Mouse (Mus musculus) limb, embryonic 12.5 days (tissue): ENCODE measurements around the gene Ncoa3. TPM values are rescaled to one million over a fixed set of nuclear protein-coding genes. Genes with fewer than 3 reads are reported as not detected.

Experiments
- ATAC-seq: fragments of 200-750 bp; cut with Nextera tagmentation; 2 replicates; pipeline ENCODE4 v1.8.0; 2017; ENCODE audit warnings: low read depth, moderate TSS enrichment; ENCODE audit not compliant: insufficient number of reproducible peaks, insufficient read depth, low FRiP score, low TSS enrichment
- H3K27ac ChIP-seq: fragments of 300-500 bp; sonication (generic); 2 replicates; pipeline ENCODE4 v1.5.1; 2016; ENCODE audit warnings: mild to moderate bottlenecking, moderate library complexity
- H3K27me3 ChIP-seq: fragments of 300-500 bp; sonication (generic); 2 replicates; pipeline ENCODE4 v1.6.1; 2016; ENCODE audit warnings: mild to moderate bottlenecking, moderate library complexity
- H3K36me3 ChIP-seq: fragments of 300-500 bp; sonication (generic); 2 replicates; pipeline ENCODE4 v1.6.1; 2016; ENCODE audit warnings: mild to moderate bottlenecking, moderate library complexity
- H3K4me1 ChIP-seq: fragments of 300-500 bp; sonication (generic); replicated peaks from 2 replicates; pipeline ENCODE4 v1.6.1; 2016
- H3K4me2 ChIP-seq: fragments of 300-500 bp; sonication (generic); 2 replicates; pipeline ENCODE4 v1.6.1; 2016; ENCODE audit warnings: mild to moderate bottlenecking, moderate library complexity
- H3K4me3 ChIP-seq: fragments of 300-500 bp; sonication (generic); replicated peaks from 2 replicates; pipeline ENCODE4 v1.5.1; 2016; ENCODE audit warnings: mild to moderate bottlenecking
- H3K9ac ChIP-seq: fragments of 300-500 bp; sonication (generic); replicated peaks from 2 replicates; pipeline ENCODE4 v1.6.1; 2016; ENCODE audit warnings: mild to moderate bottlenecking, moderate library complexity
- H3K9me3 ChIP-seq: fragments of 300-500 bp; sonication (generic); 2 replicates; pipeline ENCODE4 v1.6.1; 2016; ENCODE audit warnings: mild to moderate bottlenecking, moderate library complexity
- WGBS: fragments of 180-500 bp; shearing (Covaris S2); methylation state at CpG from one replicate; pipeline ENCODE4 v1.1.7; 2016; 5-methylcytosine and 5-hydroxymethylcytosine counted together
- polyA plus RNA-seq: library from polyadenylated mRNA; unstranded; fragments of >200 nt; fragmentation: Nextera tagmentation; extraction: Ambion mirVana; gene quantifications from 2 replicates; pipeline ENCODE4 v1.2.1, GENCODE M21; 2016

The Ncoa3 gene
- polyA plus RNA-seq, 1 experiment from 2014 or later, result 13.4 TPM

DNA sequence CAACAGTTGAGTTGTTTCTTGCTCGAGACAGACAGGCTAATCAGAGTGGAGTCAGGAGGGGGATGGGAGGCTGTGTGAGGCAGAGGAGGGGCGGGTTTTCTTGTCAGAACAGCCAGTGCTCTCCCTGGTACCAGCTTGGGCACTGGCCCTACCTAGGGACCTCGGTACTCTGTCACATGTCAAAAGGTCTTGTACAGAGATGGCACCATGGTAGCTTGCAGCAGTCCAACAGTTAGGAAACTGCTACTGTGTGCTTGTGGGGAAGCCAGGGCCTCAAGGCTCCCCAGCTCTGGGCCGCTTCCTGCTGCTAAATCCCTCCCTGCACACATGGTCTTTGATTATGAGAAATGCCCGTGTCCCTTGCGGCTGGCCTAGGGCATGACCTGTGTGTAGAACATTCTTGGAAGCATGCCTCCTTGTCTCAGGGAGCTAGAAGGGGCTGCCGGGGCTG lies 97.7 kb downstream of the Ncoa3 start:
- Histone ChIP-seq H3K4me1 (peaks cover 9% of the 10 kb centered on the region), H3K27me3 (no peaks in the 10 kb centered on the region), H3K36me3 (peaks cover 97% of the 10 kb centered on the region), H3K27ac (0 out of 2 replicates have a peak overlapping the region, but pooled peaks have one; percentile 37), H3K4me3 (no peak overlapping the region), H3K4me2 (no peak overlapping the region), H3K9me3 (no peaks in the 10 kb centered on the region), H3K9ac (no peak overlapping the region)
- ATAC-seq, result no peak
- 25% methylated on average over 7 of the region's 7 CpGs for WGBS

- no peak overlapping the region for H3K4me2 ChIP-seq
- H3K27me3 ChIP-seq, result no peaks in the 10 kb centered on the region
- no peak overlapping the region for H3K4me3 ChIP-seq
- no peak for ATAC-seq
- H3K4me1 ChIP-seq, result peaks cover 9% of the 10 kb centered on the region
- no peak overlapping the region for H3K9ac ChIP-seq
- H3K36me3 ChIP-seq, result peaks cover 95% of the 10 kb centered on the region
- no peak overlapping the region for H3K27ac ChIP-seq
- H3K9me3 ChIP-seq, result no peaks in the 10 kb centered on the region
These were observed 99.2 kb downstream of the Ncoa3 start for GRCm38 (mm10) chr2:166091599-166091998.

DNA sequence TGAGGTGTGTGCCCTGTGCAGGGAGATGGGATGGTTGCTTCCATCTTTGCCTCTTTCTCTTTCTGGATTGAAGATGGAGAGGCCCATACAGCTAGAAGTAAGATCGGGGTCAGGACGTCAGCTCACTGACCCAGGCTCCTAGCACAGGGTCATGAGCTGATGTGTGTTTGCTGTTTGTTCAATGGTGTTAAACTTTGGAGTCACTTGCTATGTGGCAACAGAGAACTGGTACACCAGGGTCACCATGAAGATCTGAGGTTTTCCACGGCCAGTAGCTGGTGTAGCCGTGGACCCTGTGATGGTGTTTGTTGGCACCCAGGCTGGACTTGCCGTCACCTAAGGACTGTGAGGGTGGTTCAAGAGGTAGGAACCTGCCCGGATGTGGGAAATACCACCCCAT lies 100.0 kb downstream of the Ncoa3 start:
- Histone ChIP-seq H3K4me1 (peaks cover 9% of the 10 kb centered on the region), H3K36me3 (peaks cover 95% of the 10 kb centered on the region), H3K4me2 (no peak overlapping the region), H3K27me3 (no peaks in the 10 kb centered on the region), H3K9me3 (no peaks in the 10 kb centered on the region), H3K9ac (no peak overlapping the region), H3K4me3 (no peak overlapping the region), H3K27ac (no peak overlapping the region)
- 89% methylated on average over 6 of the region's 6 CpGs for WGBS
- ATAC-seq, result no peak

- H3K9me3 ChIP-seq, result no peaks in the 10 kb centered on the region
- H3K27ac ChIP-seq, result no peak overlapping the region
- H3K4me3 ChIP-seq, result no peak overlapping the region
- H3K4me2 ChIP-seq, result no peak overlapping the region
- no peak for ATAC-seq
- no peak overlapping the region for H3K9ac ChIP-seq
- H3K27me3 ChIP-seq, result no peaks in the 10 kb centered on the region
- no peaks in the 10 kb centered on the region for H3K4me1 ChIP-seq
- H3K36me3 ChIP-seq, result peaks cover 96% of the 10 kb centered on the region
- WGBS, result 94% methylated on average over 6 of the region's 6 CpGs
These were observed 103.9 kb downstream of the Ncoa3 start for GRCm38 (mm10) chr2:166096300-166096699.

GRCm38 (mm10) chr2:166096834-166097233 lies 104.4 kb downstream of the Ncoa3 start:
- H3K9me3 ChIP-seq, result no peaks in the 10 kb centered on the region
- H3K36me3 ChIP-seq, result peaks cover 96% of the 10 kb centered on the region
- H3K27ac ChIP-seq, result no peak overlapping the region

GRCm38 (mm10) chr2:166097443-166098291 lies 105.2 kb downstream of the Ncoa3 start:
- Histone ChIP-seq H3K4me2 (no peak overlapping the region), H3K4me1 (no peaks in the 10 kb centered on the region), H3K36me3 (peaks cover 96% of the 10 kb centered on the region), H3K9ac (no peak overlapping the region), H3K4me3 (no peak overlapping the region), H3K27ac (0 out of 2 replicates have a peak overlapping the region, but pooled peaks have one; percentile 12), H3K9me3 (no peaks in the 10 kb centered on the region), H3K27me3 (no peaks in the 10 kb centered on the region)
- WGBS, result 81% methylated on average over 18 of the region's 18 CpGs
- ATAC-seq, result no peak

More at GRCm38 (mm10) chr2:166096834-166097233, 104.4 kb downstream of the Ncoa3 start:
- ATAC-seq, result no peak
- Histone ChIP-seq H3K27me3 (no peaks in the 10 kb centered on the region), H3K4me2 (no peak overlapping the region), H3K9ac (no peak overlapping the region), H3K4me3 (no peak overlapping the region), H3K4me1 (no peaks in the 10 kb centered on the region)
- WGBS, result 100% methylated on average over 1 of the region's 1 CpGs

- ATAC-seq, result no peak
These were observed 106.0 kb downstream of the Ncoa3 start for GRCm38 (mm10) chr2:166098292-166098933.

GRCm38 (mm10) chr2:166100309-166101262 lies 108.2 kb downstream of the Ncoa3 start:
- Histone ChIP-seq H3K27me3 (no peaks in the 10 kb centered on the region), H3K4me2 (no peak overlapping the region), H3K27ac (no peak overlapping the region), H3K9ac (no peak overlapping the region), H3K36me3 (peaks cover 93% of the 10 kb centered on the region), H3K4me1 (no peaks in the 10 kb centered on the region; the same call in 1 of the 2 replicates), H3K4me3 (no peak overlapping the region), H3K9me3 (no peaks in the 10 kb centered on the region)
- no peak for ATAC-seq
- WGBS, result 90% methylated on average over 21 of the region's 21 CpGs

More at GRCm38 (mm10) chr2:166098292-166098933, 106.0 kb downstream of the Ncoa3 start:
- Histone ChIP-seq H3K4me2 (no peak overlapping the region), H3K4me3 (no peak overlapping the region), H3K36me3 (peaks cover 96% of the 10 kb centered on the region), H3K9me3 (no peaks in the 10 kb centered on the region), H3K9ac (no peak overlapping the region), H3K4me1 (no peaks in the 10 kb centered on the region; the same call in 1 of the 2 replicates), H3K27ac (0 out of 2 replicates have a peak overlapping the region, but pooled peaks have one; percentile 12), H3K27me3 (no peaks in the 10 kb centered on the region)
- 82% methylated on average over 15 of the region's 15 CpGs for WGBS

DNA sequence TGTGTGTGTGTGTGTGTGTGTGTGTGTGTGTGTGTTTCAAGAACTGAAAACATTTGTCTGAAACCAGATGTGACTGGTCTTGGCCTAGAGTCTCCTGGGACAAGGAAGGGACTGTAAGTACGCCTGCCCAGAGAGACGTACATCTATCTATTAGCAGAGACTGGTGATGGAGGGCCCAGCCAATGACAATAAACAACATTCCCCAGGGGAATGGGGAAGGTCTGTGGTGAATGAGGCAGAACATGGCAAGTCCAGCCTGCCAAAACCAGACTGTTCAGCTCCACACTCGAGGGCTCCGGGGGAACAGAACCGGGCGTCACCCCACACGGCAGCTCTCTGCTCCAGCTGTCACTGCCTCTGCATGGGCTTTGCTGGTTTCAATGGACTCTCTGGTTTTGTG lies 110.5 kb downstream of the Ncoa3 start:
- no peak for ATAC-seq
- Histone ChIP-seq H3K4me2 (no peak overlapping the region), H3K4me3 (no peak overlapping the region), H3K36me3 (peaks cover 92% of the 10 kb centered on the region), H3K27ac (peak overlapping the region; percentile 41; the same call in 1 of the 2 replicates), H3K9ac (no peak overlapping the region), H3K27me3 (no peaks in the 10 kb centered on the region), H3K9me3 (no peaks in the 10 kb centered on the region), H3K4me1 (peaks cover 15% of the 10 kb centered on the region)
- WGBS, result 75% methylated on average over 7 of the region's 7 CpGs

DNA sequence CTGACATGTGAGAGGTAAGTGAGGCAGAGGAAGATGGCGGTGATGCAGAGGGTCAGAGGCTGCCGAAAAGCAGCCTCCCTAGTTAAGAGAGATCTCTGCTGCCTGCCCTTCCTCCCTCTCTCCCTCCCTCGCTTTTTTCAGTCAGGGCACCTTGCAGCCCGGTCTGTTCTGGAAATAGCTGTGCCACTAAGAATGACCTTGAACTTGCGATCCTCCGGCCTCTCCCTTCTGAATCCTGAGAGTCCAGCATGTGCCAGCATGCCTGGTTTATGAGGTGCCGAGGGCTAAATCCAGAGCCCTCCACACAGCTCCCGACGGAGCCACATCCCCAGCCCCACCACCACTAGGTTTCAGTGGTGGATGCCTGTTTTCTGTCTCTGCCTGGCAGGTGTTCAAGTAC lies 113.5 kb downstream of the Ncoa3 start:
- Histone ChIP-seq H3K36me3 (peaks cover 82% of the 10 kb centered on the region), H3K4me3 (no peak overlapping the region), H3K27me3 (no peaks in the 10 kb centered on the region), H3K27ac (peak overlapping the region; percentile 35; the same call in 1 of the 2 replicates), H3K4me1 (peaks cover 26% of the 10 kb centered on the region), H3K9me3 (no peaks in the 10 kb centered on the region), H3K4me2 (no peak overlapping the region), H3K9ac (no peak overlapping the region)
- 63% methylated on average over 9 of the region's 9 CpGs for WGBS
- no peak for ATAC-seq
